Mouse (Mus musculus) erythroblast, embryonic 14.5 days (primary cell): ENCODE data around the gene Gm29666.

Source experiments
- GATA1 ChIP-seq: IDR thresholded peaks from 2 replicates; pipeline ENCODE4 v1.6.1; 2012; ENCODE audit warnings: low read length, inconsistent platforms, mixed read lengths
- TAL1 ChIP-seq: IDR thresholded peaks from 3 replicates; pipeline ENCODE4 v1.6.1; 2012; ENCODE audit warnings: low read length, inconsistent platforms, mixed read lengths

DNA sequence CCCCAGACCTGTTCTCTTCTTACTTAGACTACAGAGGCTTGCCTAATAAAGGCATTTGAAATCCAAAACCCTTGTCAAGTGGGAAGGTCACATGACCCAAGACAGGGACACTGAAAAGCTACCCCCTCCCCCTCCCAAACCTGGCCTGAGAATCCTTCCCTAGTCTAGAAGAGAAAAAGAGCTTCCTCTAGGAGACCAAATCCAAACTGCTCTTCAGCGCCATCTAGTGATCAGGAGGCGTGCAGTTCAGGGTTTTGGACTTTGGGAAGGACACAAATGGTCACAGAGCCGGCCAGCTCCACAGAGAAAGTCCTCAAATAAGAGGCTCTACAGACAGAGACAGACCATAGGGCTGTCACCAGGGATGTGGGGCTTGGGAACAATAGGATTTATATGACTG is 28.2 kb downstream of the Gm29666 start:
- TF ChIP-seq TAL1 = no peak
- TF ChIP-seq GATA1 = no peak
